Mouse (Mus musculus) liver, adult 2 months (tissue): Measurements from ENCODE around the gene Rgs9bp.

Experiments used
- CTCF ChIP-seq: fragments of 200-500 bp; IDR thresholded peaks from 2 replicates; pipeline ENCODE4 v1.5.1; 2011; ENCODE audit warnings: low read depth, low read length, control low read depth
- POLR2A ChIP-seq: fragments of 200-500 bp; IDR thresholded peaks from 2 replicates; pipeline ENCODE4 v1.6.1; 2011; ENCODE audit warnings: low read length, control low read depth; ENCODE audit not compliant: insufficient read depth; ENCODE audit errors: extremely low read depth

GRCm38 (mm10) chr7:35602766-35603165 is 17.4 kb upstream of the Rgs9bp start:
- no peak for TF ChIP-seq CTCF
- no peak for TF ChIP-seq POLR2A
